ENCODE assay signal across 15 mouse cellular contexts in the genomic region with DNA sequence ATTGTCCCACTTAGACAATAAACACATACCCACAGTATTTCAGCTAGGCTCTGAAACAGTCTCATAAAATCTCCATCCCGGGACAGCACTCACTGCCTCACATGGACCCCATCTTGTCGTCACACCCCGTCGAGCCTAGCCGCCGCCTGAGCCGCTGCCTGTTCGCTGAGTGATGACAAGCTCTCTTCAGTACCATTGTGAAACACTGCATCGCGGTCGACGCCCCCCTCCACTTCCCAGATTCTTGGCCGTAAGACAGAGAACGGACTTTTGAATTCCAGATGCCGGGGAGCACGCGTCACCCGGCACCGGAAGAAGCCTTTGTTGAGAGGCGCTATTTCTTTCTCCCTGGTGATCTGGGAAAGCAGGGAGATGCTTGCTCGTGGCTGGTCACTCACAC.
DNase-seq lines count a peak whose midpoint lies in the region; ATAC-seq and TF ChIP-seq lines count a peak whose summit lies in the region.
"Had no signal": no experiment of that assay in that cellular context is flagged by ENCODE, and none has a peak within 500 bp of the region (broad histone marks: within the 10 kb centered on the region; RNA-seq: fewer than 3 reads in every experiment).

No protein-coding gene starts in this region.

- DNase-seq in R1 (ENCODE audit: low read depth, low spot score) = peak; percentile 49
- peak; percentile 94 for DNase-seq in heart, adult 11 months
- peak; percentile 90 for DNase-seq in heart, postnatal 0 days (ENCODE audit: low spot score)
- no peak for DNase-seq in hindbrain, postnatal 0 days (ENCODE audit: low spot score)
- no peak for DNase-seq in layer of hippocampus, postnatal 14 days (ENCODE audit: low spot score in 2 of 2)
- no peak for DNase-seq in liver, embryonic 11.5 days (ENCODE audit: low spot score)
- DNase-seq: adrenal gland, postnatal 14 days; gastrocnemius, postnatal 14 days; kidney, postnatal 36 days; liver, embryonic 13.5 days; right cerebral cortex, postnatal 25 days; thymus, postnatal 4 days had no signal

- no peaks in the 10 kb centered on the region for H3K36me3 ChIP-seq in heart, postnatal 0 days (replicated peaks; ENCODE audit: control insufficient read depth, insufficient read depth, low read length)
- H3K36me3 ChIP-seq in lung, embryonic 15.5 days = no peaks in the 10 kb centered on the region
- no peaks in the 10 kb centered on the region for H3K36me3 ChIP-seq in hindbrain, postnatal 0 days (ENCODE audit: insufficient read depth, low read length)
- no peaks in the 10 kb centered on the region for H3K36me3 ChIP-seq in liver, embryonic 11.5 days (ENCODE audit: control insufficient read depth, insufficient read depth, low read length)
- H3K36me3 ChIP-seq: forebrain, embryonic 10.5 days; liver, embryonic 13.5 days; midbrain, embryonic 12.5 days had no signal

- no peak overlapping the region for H3K4me3 ChIP-seq in heart, postnatal 0 days (ENCODE audit: low read depth, low read length)
- H3K4me3 ChIP-seq in lung, embryonic 15.5 days = no peak overlapping the region
- no peak overlapping the region for H3K4me3 ChIP-seq in hindbrain, postnatal 0 days (ENCODE audit: low read length)
- H3K4me3 ChIP-seq in liver, embryonic 11.5 days (ENCODE audit: low read depth, low read length) = no peak overlapping the region
- H3K4me3 ChIP-seq: forebrain, embryonic 10.5 days; liver, embryonic 13.5 days; midbrain, embryonic 12.5 days had no signal

- 30% methylated on average over 21 of the region's 21 CpGs for WGBS in heart, postnatal 0 days
- WGBS in lung, embryonic 15.5 days = 66% methylated on average over 21 of the region's 21 CpGs
- 79% methylated on average over 21 of the region's 21 CpGs for WGBS in hindbrain, postnatal 0 days
- 78% methylated on average over 21 of the region's 21 CpGs for WGBS in liver, embryonic 11.5 days

- peaks cover 7% of the 10 kb centered on the region for H3K4me1 ChIP-seq in heart, postnatal 0 days (ENCODE audit: control insufficient read depth, insufficient read depth)
- peaks cover 34% of the 10 kb centered on the region for H3K4me1 ChIP-seq in lung, embryonic 15.5 days
- H3K4me1 ChIP-seq in hindbrain, postnatal 0 days (ENCODE audit: insufficient read depth, low read length) = no peaks in the 10 kb centered on the region
- H3K4me1 ChIP-seq in liver, embryonic 11.5 days (replicated peaks; ENCODE audit: control insufficient read depth, insufficient read depth, low read length) = no peaks in the 10 kb centered on the region; the same call in 1 of the 2 replicates
- H3K4me1 ChIP-seq: midbrain, embryonic 12.5 days had no signal

- 0 out of 2 replicates have a peak overlapping the region, but pooled peaks have one; percentile 36 for H3K27ac ChIP-seq in heart, postnatal 0 days (ENCODE audit: low read depth)
- peak overlapping the region; percentile 36; the same call in 1 of the 2 replicates for H3K27ac ChIP-seq in lung, embryonic 15.5 days
- H3K27ac ChIP-seq in hindbrain, postnatal 0 days = no peak overlapping the region
- no peak overlapping the region for H3K27ac ChIP-seq in liver, embryonic 11.5 days (ENCODE audit: low read depth, low read length)
- H3K27ac ChIP-seq: forebrain, embryonic 10.5 days; liver, embryonic 13.5 days; midbrain, embryonic 12.5 days had no signal

- no peak overlapping the region for H3K9ac ChIP-seq in heart, postnatal 0 days (replicated peaks; ENCODE audit: low read depth, low read length)
- H3K9ac ChIP-seq in lung, embryonic 15.5 days = no peak overlapping the region
- no peak overlapping the region for H3K9ac ChIP-seq in hindbrain, postnatal 0 days (replicated peaks; ENCODE audit: low read length)
- no peak overlapping the region for H3K9ac ChIP-seq in liver, embryonic 11.5 days (ENCODE audit: low read depth, low read length)
- H3K9ac ChIP-seq: liver, embryonic 13.5 days; midbrain, embryonic 12.5 days had no signal

- no peaks in the 10 kb centered on the region for H3K9me3 ChIP-seq in heart, postnatal 0 days (replicated peaks; ENCODE audit: control insufficient read depth, low read length)
- H3K9me3 ChIP-seq in lung, embryonic 15.5 days = no peaks in the 10 kb centered on the region
- H3K9me3 ChIP-seq in hindbrain, postnatal 0 days (ENCODE audit: low read length) = 0 out of 2 replicates have a peak, but pooled peaks cover 2% of the 10 kb centered on the region
- H3K9me3 ChIP-seq in liver, embryonic 11.5 days (ENCODE audit: control insufficient read depth, low read length) = no peaks in the 10 kb centered on the region
- H3K9me3 ChIP-seq: forebrain, embryonic 10.5 days; liver, embryonic 13.5 days; midbrain, embryonic 12.5 days had no signal

- H3K27me3 ChIP-seq in heart, postnatal 0 days (ENCODE audit: control insufficient read depth, insufficient read depth, low read length) = no peaks in the 10 kb centered on the region
- H3K27me3 ChIP-seq in lung, embryonic 15.5 days = no peaks in the 10 kb centered on the region
- no peaks in the 10 kb centered on the region for H3K27me3 ChIP-seq in hindbrain, postnatal 0 days (ENCODE audit: insufficient read depth, low read length)
- H3K27me3 ChIP-seq in liver, embryonic 11.5 days (replicated peaks; ENCODE audit: control insufficient read depth, insufficient read depth, low read length) = no peaks in the 10 kb centered on the region
- H3K27me3 ChIP-seq: liver, embryonic 13.5 days; midbrain, embryonic 12.5 days had no signal

- peak; percentile 91 for TF ChIP-seq EP300 in heart, postnatal 0 days (IDR thresholded peaks at IDR 0.05; ENCODE audit: low read depth)

- peak; percentile 92 for ATAC-seq in heart, postnatal 0 days (ENCODE audit: insufficient read depth, low read depth)
- peak; percentile 58; the same call in 1 of the 2 replicates for ATAC-seq in lung, embryonic 15.5 days (ENCODE audit: borderline replicate concordance, extremely low read depth, low FRiP score, low TSS enrichment)
- no peak for ATAC-seq in hindbrain, postnatal 0 days
- no peak for ATAC-seq in liver, embryonic 11.5 days (replicated peaks; ENCODE audit: low FRiP score)

- no peak for TF ChIP-seq CTCF in heart, postnatal 0 days (IDR thresholded peaks at IDR 0.05; ENCODE audit: low read depth)
- TF ChIP-seq CTCF in hindbrain, postnatal 0 days (IDR thresholded peaks at IDR 0.05; ENCODE audit: low read depth) = no peak

- no peak overlapping the region for H3K4me2 ChIP-seq in heart, postnatal 0 days (ENCODE audit: low read depth, low read length)
- 0 out of 2 replicates have a peak overlapping the region, but pooled peaks have one; percentile 2 for H3K4me2 ChIP-seq in lung, embryonic 15.5 days
- no peak overlapping the region for H3K4me2 ChIP-seq in hindbrain, postnatal 0 days (ENCODE audit: low read depth, low read length)
- no peak overlapping the region for H3K4me2 ChIP-seq in liver, embryonic 11.5 days
- H3K4me2 ChIP-seq: liver, embryonic 13.5 days; midbrain, embryonic 12.5 days had no signal

Comparison
In these comparisons a context has a peak if more than half of its experiments do, and no peak if none do; other contexts are left out.
1. DNase-seq: peak in R1 (single experiment), heart, adult 11 months (single experiment) and heart, postnatal 0 days (single experiment); none in hindbrain, postnatal 0 days (single experiment), layer of hippocampus, postnatal 14 days (0 of 2) and liver, embryonic 11.5 days (single experiment).
2. ATAC-seq: peak in heart, postnatal 0 days (single experiment) and lung, embryonic 15.5 days (single experiment); none in hindbrain, postnatal 0 days (single experiment) and liver, embryonic 11.5 days (single experiment).
3. H3K27ac ChIP-seq: peak in heart, postnatal 0 days (single experiment) and lung, embryonic 15.5 days (single experiment); none in hindbrain, postnatal 0 days (single experiment) and liver, embryonic 11.5 days (single experiment).